Mouse (Mus musculus) telencephalon, adult 2 months (tissue): ENCODE measurements at regions not wholly inside any gene's neighbourhood (a gene's known extent, or its start where the extent isn't known, plus 50 kb on each side); places are given as distances from the start of the nearest gene placed in this dataset.

Experiments used
- DNase-seq: peaks from one replicate; pipeline ENCODE4 v3.0.0-alpha.2; 2011; ENCODE audit warnings: low read depth, low spot score

DNA sequence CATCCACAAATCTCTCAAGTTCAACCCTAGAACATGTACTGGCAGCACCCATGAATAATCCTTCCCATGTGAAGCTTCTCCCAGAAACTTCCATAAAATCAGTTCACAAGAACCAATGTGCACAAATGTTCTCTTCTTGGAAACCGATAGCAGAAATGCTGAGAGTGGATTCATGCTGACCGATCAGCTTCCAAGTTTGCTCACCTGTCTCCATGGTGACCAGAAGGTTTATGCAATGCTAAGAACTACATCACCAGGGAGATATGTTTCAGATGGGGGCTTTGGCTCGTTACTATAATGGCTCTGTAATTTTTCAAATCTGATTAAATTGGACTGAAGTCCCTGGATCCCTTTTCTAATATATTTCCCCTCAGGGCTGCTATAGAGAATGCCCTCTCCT, 74.4 kb upstream of the Gm9747 start:
- DNase-seq: peak; percentile 18

DNA sequence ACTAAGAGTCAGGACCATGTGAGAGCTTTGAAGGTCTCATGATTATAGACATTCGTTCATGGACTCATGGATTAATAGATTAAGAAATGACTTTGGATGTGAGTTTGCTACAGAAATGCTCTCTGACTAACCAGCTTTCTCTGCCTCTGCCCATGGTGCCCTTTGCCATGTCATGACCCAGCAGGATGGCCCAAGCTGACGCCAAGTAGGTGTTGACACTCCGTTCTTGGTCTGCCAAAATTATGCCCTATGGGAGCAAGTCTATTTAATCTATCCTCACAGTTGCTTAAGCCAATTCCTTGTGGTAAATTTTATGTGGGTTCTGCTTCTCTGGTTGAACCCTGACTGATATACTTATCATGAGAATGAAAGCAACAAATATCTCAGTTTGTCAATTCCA, 73.7 kb upstream of the Gm9747 start:
- no peak for DNase-seq

DNA sequence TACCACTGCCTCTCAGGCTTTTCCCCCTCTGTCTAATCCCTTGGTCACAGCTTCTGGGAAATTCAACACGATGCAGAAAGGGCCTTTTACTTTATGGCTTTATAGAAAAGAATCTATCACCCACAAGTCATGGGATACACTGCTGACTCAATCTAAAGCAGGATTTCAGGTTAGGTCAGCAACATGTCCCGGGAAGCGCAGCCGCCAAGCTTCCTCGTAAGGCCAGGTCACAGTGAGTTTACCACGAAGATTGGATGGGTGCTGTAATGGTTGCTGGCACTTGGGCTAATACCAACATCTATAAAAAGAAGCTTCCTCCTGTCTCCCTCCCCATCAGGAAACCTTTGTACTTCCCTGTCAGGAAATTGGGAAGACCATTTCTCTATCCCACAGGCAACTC, 70.0 kb upstream of the Gm9747 start:
- no peak for DNase-seq

DNA sequence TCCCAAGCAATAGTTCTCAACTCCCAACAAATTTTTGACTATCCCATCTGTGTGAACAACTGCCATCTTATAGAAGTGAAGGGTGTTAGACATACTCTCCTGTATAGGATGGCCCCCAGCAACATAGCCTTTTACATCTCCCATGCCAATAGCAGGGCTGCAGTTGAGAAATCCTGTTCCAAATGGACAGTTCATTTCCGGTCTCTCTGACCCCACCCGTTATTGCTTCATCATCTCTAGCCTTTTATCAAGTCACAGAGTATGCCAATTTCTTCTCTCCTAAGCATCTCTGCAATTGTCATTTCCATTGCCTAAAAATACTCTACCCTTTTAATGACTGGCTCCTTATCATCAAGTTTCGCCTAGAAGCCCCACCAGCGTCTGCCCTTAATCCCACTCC, 64.8 kb upstream of the Gm9747 start:
- no peak for DNase-seq

DNA sequence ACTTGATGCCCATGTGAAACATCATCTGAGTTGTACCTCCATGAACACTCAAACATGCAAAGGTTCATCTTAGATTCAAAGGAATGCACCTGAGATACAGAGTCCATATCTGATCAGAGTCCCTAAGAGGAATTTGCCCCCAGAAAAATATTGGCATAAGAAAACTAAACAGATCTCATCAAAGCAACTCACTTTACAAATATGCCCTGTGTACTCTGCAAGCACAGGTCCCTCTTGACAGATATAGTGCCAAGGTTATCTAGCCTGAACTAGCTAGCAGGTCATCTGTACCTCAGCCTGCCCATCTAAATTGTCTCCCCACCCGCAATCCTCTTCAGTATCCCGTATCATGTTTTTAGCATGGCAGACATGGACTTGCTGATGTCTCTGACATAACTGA, 64.0 kb upstream of the Gm9747 start:
- DNase-seq: no peak

DNA sequence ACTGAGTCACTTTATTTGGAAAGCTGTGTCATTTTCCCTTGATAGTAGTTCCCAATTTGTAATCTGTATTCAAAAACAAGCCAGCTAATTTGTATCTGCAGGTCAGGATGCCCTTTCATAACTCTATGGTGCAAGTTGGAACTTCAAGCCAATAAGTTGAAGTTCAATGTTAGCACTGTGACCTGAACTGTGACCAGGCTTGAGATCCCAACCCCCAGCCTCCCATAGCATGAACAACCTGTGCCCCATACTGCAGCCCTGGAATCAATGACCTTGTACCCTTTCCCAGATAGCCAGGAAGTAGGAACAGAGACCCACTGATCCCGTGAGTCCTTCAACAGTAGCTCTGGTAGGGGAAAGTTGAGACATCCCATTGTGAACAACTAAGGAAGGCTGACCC, 52.5 kb upstream of the Gm9747 start:
- no peak for DNase-seq
